Mouse (Mus musculus): ENCODE data around the gene Ahrr. TPM values are rescaled to one million over a fixed set of nuclear protein-coding genes. Genes with fewer than 3 reads are reported as not detected.

The Ahrr gene
- total RNA-seq, 2 experiments from 2014 or later, result 0.81 to 2.3 TPM

DNA sequence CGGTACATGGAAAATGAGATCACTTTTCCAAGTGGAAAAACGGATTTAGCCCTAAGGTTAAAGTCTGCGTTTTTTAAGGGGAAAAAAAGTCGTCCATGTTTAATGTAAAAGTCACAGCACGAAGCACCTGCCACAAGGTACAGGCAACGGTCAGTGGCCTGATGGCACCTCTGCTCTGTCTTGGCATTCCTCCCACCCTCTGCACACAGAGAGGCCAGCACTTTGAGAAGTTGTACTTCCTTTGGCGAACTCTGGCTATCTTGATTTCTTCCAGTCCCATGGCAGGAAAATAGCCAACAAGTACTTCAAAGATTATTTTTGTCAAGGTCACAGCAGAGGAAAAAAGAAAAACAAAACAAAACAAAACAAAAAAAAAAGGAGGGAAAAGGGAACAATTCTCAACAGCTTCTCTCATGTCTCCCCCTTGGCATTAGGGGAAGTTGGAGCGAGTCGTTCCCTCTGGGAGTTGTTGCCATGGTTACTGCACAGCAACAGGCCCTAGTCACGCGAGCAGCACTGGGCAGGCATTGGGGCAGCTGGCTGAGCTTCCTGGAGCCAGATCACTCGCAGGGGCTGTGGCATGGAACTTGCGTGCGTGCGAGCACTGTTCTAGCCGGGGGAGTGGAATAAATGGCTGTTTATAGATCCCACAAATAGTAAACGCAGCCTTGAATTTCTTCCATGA lies 46.8 kb downstream of the Ahrr start:
- peak; percentile 86 for DNase-seq

DNA sequence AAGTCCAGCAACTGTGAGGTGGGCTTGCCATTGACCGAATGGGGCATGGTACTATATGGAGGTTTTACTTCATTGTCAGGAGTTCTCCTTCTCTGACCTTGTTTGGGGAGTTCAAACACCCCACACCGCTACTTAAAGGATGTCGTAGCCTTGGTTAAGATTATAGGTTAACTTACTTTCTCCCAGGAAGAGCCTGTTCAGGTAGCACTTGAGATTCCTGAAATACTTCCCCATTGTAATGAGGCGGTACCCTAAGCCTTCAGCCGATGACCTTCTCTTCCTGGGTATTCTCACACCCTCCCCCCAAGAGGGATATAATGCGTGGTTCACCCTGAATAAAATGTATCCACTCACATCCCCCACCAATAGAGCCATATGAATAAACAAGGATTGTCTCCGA lies 54.6 kb downstream of the Ahrr start:
- DNase-seq, result no peak

DNA sequence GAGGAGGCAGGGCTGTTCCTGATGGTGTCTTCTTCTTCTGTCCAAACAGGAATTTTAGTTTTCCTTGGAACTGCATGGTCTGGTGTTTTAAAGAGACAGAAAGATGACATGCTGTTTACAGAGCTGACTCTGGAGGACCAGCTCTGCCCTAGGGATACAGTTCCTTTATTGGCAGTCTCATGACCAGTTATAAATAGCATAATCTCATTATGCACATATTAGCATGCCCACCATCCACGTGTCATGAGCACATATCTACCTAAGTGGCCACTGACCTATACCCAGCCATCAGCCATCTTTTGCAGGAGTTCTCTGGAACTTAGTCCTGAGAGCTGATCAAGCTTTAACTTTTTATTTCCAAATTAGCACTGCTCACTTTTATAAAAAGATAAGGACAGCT lies 71.5 kb downstream of the Ahrr start:
- no peak for DNase-seq

DNA sequence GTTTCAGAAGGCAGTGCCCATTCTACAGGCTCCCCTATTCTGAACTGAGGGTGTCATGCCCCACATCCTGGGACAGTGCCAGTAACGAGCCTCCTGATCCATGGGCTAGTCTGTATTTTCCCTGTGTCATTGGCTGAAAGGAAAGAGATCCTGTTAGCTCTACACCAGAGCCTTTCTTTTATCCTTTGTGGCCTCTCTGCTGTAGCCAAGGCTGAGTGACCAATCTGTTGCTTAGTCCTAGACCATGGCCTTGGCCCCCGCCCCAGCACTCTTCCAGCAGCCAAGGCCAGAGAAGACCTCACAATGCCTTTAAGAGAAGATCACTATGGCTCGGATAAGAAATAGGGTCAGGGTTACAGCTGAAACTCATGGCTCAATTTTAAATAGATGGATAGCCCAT lies 73.7 kb downstream of the Ahrr start:
- DNase-seq, result peak; percentile 59

DNA sequence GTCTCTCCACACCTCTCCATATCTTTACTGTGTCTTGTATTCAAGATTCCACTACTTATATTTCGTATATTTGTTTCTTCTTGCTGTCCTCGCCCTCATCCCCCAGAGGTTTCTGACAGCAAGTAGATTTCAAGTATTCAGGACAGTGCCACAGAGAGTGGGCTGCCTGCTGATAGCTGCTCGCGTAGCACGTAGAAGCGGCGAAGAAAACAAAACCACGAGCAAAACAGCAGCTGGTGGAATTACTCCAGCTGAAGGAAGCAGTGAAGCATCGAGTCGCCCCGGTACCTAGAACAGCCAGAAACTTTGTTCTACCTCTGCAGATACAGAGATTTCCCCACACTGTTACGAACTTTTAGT lies 83.2 kb downstream of the Ahrr start:
- peak; percentile 40 for DNase-seq

DNA sequence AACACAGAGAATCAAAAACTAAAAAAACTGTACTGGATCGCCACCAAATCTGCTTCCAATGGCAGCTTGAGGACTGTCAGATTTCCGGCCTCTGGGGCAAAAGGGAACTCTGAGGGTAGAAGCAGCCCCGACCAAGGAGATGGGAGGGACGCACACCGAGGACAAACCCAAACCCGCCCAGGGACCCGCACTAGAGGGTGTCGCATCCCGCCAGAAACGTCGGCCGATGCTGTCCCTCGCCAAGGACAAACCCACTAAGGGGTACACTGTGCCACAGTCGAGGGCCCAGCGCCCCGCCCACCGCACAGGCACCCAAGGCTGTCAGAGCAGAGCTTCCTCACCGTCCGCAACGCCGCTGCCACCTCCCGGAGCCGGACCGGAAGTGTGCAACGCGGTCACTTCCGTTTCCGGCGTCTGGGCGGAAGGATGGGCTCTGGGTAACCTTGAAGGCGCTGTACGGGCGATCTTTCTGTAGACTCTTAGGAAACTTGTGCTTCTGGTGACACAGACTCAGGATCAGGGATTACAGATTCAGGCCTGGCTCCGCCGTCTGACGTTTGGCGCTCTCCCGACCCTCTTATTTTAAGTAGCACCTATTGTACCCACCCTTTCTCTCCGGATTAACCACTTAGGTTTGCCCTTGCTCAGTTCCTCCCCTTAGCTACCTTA lies 83.7 kb downstream of the Ahrr start, which contains the start of gene Exoc3:
Exoc3 (minus strand) TSS at position 416 of the 669 bp plus-strand sequence.
- DNase-seq, result peak; percentile 95

DNA sequence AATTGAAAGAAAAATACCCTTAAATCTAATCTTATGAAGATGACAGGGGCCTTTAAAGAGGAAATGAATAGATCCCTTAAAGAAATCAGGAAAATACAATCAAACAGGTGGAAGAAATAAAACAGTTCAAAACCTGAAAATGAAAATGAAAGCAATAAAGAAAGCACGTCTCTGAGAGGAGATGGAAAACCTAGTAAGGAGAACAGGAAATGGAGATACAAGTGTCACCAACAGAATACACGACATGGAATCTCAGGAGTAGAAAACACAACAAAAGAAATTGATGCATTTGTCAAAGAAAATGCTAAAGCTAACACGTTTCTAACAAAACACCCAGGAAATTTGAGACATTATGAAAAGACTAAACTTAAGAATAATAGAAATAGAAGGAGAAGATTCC lies 95.7 kb downstream of the Ahrr start:
- DNase-seq, result no peak

DNA sequence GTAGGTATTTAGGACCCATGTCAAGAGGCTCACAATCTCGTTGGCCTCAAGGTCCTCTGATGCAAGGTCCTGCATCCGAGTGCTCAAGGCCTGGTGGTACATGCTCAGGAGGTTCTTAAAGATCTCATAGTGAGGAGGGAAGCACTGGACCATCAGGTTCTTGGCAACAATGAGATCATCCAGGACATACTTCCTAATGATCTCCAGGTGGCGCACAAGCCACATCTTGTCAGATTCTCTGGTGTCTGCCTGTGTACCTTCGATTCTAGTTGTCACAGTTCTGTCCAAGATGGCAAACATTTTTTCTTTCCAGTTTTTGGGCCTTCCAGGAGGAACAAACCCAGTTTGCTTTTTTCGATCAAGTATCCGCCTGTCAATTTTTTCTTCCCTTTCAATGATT lies 99.5 kb downstream of the Ahrr start:
- DNase-seq, result peak; percentile 14

DNA sequence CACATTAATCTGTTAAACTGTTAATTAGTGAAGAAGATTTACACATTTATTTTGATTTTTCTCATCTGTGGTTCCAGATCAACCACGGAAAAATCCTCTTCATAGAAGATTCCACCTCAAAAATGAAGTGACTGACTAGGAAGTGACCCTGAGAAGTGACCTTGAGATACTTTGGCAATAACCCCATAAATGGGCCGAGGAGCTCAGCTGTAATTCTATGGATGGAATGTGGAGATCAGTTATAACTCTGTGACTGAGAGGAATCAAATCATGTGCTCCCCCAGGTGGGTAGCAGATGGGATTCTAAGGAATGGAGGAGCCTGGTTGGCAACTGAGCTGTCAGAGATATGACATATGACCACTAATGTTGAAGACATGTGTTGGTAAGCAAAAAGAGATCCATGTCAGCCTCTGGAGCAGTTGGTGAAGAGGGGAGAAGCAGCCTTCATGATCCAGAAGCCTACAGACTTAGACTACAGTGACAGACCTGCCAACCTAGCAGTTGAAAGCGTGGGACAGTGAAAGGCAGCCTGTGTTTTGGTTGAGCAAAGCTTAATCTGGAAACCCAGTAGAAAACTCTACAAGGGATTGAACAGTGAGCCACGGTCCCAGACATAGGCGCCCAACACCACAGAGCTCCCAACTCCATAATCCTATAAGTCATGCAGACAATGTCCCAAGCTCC lies 109.0 kb downstream of the Ahrr start:
- DNase-seq, result no peak

DNA sequence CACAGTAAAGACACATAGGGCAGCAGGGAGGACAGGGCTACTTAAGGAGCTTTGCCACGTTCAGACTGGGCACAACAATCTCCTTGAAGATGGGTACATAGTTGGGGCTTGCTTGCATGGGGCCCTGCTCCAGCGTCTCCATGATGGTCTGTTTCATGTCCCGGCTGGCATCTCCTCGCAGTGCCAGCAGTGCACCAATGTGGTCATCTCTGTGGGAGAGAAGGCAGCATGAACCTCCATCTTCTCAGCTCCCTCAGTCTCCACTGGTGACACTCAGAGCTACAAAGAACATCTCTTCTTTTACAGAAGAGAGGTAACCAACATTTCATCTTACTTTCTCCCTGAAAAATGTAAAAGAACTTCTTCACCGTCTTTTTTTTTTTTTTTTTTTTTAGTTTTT lies 120.1 kb downstream of the Ahrr start:
- DNase-seq, result no peak

DNA sequence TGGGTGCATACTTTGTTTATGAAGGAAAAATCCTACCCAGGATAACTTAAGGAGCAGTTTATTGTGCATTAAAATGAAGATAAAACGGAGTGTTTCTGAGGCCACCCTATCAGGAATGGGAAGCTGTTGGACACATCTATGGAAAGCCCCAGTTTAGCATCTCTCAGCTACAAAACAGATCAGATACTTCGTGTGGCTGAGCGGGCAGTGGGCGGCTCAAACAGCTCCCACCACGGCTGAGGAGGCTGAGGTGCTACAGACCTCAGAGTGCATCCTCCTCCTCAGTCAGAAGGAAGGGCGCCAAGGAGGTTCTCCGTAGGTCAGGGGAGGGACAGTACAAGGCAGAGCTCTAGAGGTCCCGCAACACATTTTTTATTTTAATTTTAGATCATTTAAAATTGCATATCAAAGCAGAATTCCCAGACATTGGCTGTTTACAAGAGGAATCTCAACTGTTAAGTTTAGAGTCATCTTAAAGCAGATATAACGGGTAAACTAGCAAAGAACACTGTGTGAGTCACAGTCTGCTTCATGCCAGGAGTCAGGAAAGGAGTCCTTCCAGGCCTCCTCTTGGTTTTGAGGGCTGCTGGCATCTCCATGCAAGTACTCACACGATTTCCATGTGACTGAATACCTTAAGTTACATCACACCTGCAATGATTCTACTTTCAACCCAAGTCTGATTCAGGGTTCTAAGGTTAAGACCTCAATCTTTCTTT lies 122.5 kb downstream of the Ahrr start:
- DNase-seq, result no peak

DNA sequence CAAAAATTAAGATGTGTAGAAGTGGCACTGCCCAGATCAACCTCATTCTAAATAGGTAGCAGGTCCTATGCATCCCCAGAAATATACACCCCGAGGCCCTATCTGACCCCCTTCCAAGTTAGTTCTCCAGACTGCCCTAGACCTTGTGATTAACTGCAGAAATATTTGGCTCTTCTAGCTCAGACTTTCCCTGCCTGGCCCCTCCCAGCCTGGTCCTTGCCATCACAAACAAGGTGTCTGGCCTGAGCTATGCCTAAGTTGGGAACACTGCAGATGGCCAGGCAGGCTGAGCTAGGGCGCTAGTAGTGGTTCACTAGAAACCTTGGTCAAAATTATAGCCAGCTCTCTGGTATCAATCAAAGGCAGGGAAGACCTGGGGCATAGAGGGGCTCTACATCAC lies 124.6 kb downstream of the Ahrr start:
- peak; percentile 14 for DNase-seq

DNA sequence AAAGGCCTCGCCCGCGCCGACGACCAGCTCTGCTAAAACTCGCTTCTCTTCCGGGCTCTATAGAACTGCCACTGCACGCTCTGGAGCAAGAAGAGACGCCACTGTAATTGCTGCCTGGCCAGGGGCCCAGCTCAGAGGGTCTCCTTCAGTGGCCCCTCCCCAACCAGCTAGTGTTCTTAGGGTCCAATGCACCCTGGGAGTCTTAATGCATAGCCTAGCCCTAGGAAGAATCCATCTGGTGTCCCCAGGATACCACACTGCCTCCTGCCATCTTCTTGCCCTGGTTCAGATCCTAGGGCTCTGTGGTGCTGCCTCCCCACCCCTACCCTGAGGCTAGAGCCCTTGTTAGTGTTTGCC lies 125.1 kb downstream of the Ahrr start:
- DNase-seq, result no peak

DNA sequence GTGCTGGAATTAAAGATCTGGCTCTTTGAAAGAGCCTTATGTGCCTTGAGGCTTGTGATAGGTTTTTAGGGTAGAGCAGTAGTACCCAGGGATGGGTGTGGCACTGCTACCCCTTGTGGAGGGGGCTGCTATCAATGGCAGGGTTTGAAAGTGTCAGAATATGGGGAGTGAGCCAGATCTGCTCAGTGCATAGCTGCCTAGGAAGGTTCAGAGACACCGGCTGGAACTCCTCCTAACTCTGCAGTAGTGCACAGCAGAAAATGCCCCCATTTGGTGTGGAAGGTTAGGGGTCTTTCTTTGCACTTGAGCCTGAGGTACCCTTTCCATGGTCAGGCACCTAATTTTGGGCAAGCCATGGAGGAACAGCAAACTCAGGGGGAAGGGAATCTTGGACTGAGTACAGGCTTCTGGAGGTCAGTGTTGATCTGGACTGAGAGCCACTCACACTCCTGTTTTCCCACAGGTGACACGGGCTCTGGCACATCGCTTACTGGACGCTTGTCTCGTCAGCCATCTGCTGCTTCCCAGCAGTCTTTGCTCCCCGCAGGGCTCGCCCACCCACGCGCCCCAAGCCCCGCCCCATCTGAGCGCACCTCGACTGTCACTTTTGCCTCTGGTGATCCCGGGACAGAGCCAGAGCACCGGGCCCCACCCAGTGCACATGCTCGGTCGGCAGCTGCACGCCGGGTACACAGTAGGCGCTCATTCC lies 125.6 kb downstream of the Ahrr start:
- peak; percentile 73 for DNase-seq

Other genes with a start within 250 kb of the Ahrr start
- 1 to 10 TPM; 3.7 to 5.1 TPM for gene Cep72, start 230.0 kb downstream of the Ahrr start, total RNA-seq (2021)
- under 1 TPM in 1 of 2 experiments, not detected in 1; 0.12 TPM for gene Slc9a3, start 170.9 kb downstream of the Ahrr start, total RNA-seq (2021)
- 10 to 100 TPM; 47.3 to 53.5 TPM for gene Exoc3, start 83.6 kb downstream of the Ahrr start, total RNA-seq (2021)
- 100 to 1,000 TPM; 114 to 122 TPM for gene Pdcd6, start 25.2 kb upstream of the Ahrr start, total RNA-seq (2021)
- gene Sdha, start 57.9 kb upstream of the Ahrr start, total RNA-seq (2021), result 1,000 to 10,000 TPM in 1 of 2 experiments, 100 to 1,000 TPM in 1; 887 to 1,000 TPM
- gene Ccdc127, start 58.0 kb upstream of the Ahrr start, total RNA-seq (2021), result 10 to 100 TPM; 46.7 to 48.4 TPM
- 1 to 10 TPM; 1.3 to 6.5 TPM for gene Lrrc14b, start 71.7 kb upstream of the Ahrr start, total RNA-seq (2021)
- 1 to 10 TPM; 3.1 to 3.2 TPM for gene Zfp72, start 98.5 kb upstream of the Ahrr start, total RNA-seq (2021)
- gene Ftl1-ps1, start 107.4 kb upstream of the Ahrr start, total RNA-seq (2021), result 100 to 1,000 TPM; 516 to 626 TPM
- gene Zfp825, start 201.7 kb upstream of the Ahrr start, total RNA-seq (2021), result 10 to 100 TPM; 10.8 to 11.4 TPM